Mouse (Mus musculus): ENCODE measurements at regions not wholly inside any gene's neighbourhood (a gene's known extent, or its start where the extent isn't known, plus 50 kb on each side); places are given as distances from the start of the nearest gene placed in this dataset.

DNA sequence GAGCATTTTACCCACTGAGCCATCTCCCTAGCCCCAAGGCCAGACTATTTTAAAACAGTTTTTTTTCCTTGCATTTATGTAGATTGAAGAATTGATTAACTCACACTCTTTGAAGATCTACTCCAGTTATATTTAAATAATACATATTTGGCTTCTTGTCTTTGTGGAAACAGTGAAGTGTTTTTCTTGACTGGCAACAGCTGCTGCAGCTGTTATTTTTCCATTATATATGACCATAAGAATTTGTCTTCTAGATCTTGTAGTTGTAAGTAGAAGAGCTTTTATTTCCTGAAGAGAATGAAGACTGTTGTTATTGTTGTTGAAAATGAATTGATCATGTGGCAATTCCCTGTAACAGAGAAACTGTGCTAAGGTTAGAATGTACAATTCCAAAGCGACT lies 109.4 kb upstream of the Prickle1 start:
- DNase-seq = no peak

DNA sequence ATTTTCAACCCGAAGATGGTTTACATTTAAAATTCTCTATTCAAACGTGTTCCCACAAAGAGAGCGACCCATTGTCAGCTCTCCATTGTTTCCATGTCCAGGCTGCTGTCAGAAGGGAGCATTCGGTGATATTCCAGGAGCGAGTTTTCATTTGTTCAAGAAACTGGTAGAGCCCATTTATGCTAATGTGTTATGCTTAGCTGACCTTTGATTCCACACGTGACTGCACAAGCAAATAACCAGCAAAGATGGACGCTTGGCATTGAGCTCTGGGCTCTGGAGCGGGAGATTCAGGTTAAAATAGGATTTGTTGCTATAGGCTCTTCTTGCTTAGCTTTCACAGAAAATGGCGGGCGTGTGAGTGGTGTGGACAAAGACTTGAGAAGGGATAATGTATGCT lies 105.3 kb upstream of the Prickle1 start:
- DNase-seq = no peak

- peak; percentile 38 to 39 for DNase-seq
Observed at GRCm38 (mm10) chr15:93699971-93700370, 104.3 kb upstream of the Prickle1 start.

GRCm38 (mm10) chr15:93698182-93698822 lies 102.6 kb upstream of the Prickle1 start:
- DNase-seq = peak; percentile 63 to 78

DNA sequence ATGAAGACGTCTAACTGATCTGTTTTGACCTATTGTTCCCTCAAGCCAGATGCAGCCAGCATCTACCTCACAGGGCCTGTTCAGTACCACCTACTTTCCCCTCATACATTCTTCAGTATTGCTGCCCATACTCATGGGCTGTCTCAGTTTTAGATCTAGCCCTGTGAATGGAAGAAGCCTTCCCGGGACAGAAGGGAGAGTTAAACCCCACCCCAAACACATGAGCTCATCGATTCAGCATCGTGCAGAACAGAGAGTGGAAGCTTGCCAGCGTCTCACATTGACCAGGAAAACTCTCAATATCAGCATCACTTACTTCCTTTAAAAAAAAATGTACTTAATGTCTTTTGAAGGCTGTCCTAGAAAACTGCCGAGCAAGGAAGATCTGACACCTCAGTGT lies 95.0 kb upstream of the Prickle1 start:
- DNase-seq = no peak

DNA sequence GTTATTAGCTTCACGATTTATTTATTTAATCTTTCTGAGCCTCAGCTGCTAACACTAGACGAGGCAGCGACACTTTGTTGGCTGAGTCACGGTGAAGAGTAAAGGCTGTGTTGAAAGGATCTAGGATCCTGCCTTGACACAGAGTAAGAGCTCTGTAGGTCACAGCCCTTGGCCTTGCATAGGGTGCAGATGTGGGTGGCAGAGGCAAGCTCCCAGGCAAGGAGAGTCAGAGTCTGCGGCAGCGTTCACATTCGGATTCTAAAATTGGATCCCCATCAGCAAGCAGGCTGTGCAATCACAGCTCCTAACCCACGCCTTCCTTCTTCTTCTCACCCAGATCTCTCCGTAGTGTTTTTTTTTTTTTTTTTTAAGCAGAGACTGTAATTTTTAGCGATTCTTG lies 94.3 kb upstream of the Prickle1 start:
- DNase-seq = peak; percentile 15 to 21

DNA sequence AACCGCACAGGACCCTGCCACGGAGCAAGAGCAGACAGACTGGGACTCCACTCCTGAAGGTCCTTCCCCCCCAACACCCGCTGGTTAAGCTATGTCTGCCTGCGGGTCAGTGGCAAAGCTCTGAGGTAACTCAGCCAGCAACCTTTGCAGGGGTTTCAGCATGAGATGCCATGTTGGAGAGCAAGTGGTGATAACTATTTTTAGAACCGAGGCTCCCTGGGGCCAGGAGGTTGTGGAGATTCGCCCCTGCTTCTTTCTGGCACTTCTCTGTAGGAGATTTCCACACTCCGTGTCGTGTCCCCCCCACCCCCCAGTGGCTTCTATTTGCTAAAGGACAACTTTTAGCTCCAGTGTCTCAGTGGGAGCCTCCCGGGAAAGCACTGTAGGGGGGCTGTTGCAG lies 90.7 kb upstream of the Prickle1 start:
- peak; percentile 11 to 15 for DNase-seq

- no peak for DNase-seq
Observed at GRCm38 (mm10) chr15:93681602-93682001, 85.9 kb upstream of the Prickle1 start.

- DNase-seq = no peak
Observed at GRCm38 (mm10) chr15:93675624-93676023, 79.9 kb upstream of the Prickle1 start.

GRCm38 (mm10) chr15:93673976-93674375 lies 78.3 kb upstream of the Prickle1 start:
- DNase-seq = no peak

GRCm38 (mm10) chr15:93663876-93664275 lies 68.2 kb upstream of the Prickle1 start:
- no peak for DNase-seq

DNA sequence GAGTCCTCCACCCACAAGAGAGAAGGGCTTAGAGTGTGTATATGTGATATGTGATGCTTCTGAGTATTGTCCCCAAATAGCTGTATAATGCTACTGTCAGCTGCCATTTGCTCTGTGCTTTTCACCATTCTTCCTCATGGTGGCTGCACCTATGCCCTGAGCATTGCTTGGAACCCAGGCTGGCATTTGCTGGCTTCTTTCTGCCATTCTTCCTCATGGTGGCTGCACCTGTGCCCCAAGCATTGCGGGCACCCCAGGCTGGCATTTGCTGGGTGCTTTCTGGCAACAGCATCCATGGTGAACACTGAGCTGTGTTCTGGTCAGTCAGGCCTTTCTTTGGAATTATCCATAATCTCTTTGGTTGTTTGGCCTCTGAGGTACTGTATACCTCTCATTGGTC lies 66.9 kb upstream of the Prickle1 start:
- DNase-seq = no peak

GRCm38 (mm10) chr15:93661801-93662200 lies 66.1 kb upstream of the Prickle1 start:
- DNase-seq = no peak

- no peak for DNase-seq
Observed at GRCm38 (mm10) chr15:93660952-93661648, 65.4 kb upstream of the Prickle1 start.

- DNase-seq = no peak
Observed at GRCm38 (mm10) chr15:93657171-93657570, 61.5 kb upstream of the Prickle1 start.

GRCm38 (mm10) chr15:93656713-93657112 lies 61.0 kb upstream of the Prickle1 start:
- DNase-seq = no peak

GRCm38 (mm10) chr15:93655743-93656142 lies 60.1 kb upstream of the Prickle1 start:
- DNase-seq = no peak

GRCm38 (mm10) chr15:93655243-93655642 lies 59.6 kb upstream of the Prickle1 start:
- DNase-seq = no peak

GRCm38 (mm10) chr15:93653378-93653777 lies 57.7 kb upstream of the Prickle1 start:
- DNase-seq = no peak

DNA sequence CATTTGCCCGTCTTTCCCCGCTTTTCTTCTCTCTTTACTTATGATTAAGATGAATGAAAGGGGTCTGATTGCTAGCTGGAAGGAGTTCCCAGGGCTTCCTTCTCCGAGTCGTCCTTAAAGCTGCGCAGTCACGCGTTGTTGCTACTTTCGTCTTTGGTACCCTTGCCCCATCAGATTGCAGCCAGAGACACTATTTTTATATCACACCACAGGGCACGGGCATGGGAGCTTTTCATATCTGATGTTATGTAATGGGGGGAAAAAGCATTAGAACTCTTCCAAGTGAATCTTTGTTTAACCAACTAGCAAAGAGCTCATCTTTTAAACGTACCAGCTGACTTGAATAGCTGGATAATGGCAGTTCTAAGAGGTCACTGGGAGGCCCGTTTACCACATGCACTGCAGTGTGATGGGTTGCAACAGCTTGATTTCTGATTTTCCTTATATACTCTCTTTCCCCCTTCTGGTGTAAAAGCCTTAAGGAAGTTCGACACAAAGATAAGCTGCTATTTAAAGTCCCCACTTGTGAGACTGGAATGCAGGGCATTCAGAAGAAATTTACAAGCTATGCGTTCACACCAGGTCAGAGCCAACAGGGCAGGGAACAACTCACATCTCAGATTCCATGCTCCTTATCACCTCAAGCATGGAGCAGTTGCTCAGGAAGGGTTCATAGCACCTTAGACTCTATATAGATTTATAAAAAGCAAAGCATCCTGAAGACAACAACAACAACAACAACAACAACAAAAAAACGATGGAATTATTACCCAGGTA lies 55.5 kb upstream of the Prickle1 start:
- peak in 1 of 2 experiments; percentile 10 for DNase-seq

- DNase-seq = no peak
Observed at GRCm38 (mm10) chr15:93650009-93650522, 54.4 kb upstream of the Prickle1 start.

DNA sequence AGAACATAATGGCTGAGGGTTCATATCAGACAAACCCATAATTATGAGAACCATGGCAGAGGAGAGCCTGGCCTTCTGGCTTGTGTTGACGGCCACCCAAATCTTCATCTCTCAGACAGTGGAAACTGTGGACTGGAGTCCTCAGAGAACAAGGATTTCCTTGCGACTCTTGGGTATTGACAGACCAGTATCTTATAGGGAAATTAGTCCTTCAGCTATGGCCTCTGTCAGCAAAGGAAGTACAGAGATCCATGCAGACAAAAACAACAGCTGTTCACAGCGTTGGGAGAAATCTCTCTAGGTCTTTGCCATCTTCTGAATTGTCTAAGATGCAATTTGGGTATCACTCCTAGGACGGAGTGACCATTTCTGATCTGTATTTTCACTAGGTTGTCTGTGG lies 53.0 kb upstream of the Prickle1 start:
- DNase-seq = no peak

GRCm38 (mm10) chr15:93646820-93647219 lies 51.1 kb upstream of the Prickle1 start:
- DNase-seq = no peak
